Mouse (Mus musculus): ENCODE results near the gene Zc3h8.

Gene Zc3h8

DNA sequence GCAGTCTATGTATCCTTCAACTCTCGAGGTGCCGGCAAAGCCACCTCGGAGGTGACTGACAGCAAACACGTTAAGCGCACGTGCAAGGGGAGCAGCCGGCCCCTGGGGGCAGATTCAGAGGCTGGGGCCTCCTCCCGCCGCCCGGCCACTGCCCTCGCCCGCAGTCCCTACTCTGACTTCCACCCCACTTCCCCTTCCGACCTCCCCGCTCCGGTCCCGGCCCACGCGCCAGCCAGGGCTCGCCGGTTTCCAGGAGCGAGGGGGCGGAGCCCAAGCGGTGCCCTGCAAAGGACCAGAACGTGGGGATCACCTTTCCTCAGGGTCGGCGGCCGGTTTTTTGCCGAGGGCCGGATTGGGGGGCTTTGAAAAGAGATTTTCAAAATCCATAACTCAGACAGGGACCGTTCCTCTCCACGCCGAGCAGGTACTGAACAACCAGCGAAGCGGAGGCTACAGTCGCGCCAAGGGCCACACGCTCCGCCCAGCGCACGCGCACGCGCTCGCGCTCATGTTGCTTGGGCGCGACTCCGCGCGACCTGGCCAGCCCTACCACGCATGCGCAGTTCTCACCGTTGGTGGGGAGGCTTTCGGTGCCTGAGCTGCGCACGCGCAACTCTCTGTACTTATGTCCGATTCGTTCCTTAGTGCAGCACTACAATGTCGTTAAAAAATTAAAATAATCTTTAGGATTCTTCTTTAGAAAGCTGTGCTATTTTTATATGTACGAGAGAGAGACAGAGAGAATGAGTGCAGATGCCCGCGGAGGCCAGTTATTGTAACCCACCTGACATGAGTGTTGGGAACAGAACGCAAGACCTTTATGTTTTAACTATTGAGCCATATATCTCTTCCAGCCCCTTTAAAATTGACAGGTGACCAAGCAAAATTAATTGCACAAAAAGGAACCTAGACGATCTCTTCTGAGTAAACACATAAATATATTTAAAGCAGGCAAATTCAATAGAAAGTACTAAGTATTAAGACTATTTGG is at the start of gene Zc3h8:
Gene Zc3h8, minus strand, starts transcription at position 540 of the 991 bp plus-strand sequence.
- peak; percentile 97 for DNase-seq

- DNase-seq = peak; percentile 26
Measured at GRCm38 (mm10) chr2:128984746-128985145, 40.9 kb upstream of the Zc3h8 start.

- no peak for DNase-seq
Measured at GRCm38 (mm10) chr2:128975572-128975971, 31.7 kb upstream of the Zc3h8 start.

GRCm38 (mm10) chr2:128972301-128972700 is 28.4 kb upstream of the Zc3h8 start:
- DNase-seq = no peak

- DNase-seq = no peak
Measured at GRCm38 (mm10) chr2:128968475-128969083, 24.7 kb upstream of the Zc3h8 start.

GRCm38 (mm10) chr2:128967661-128968441 is 24.0 kb upstream of the Zc3h8 start, which contains the start of gene Gm10762:
Gm10762 (minus strand) TSS chr2:128967725.
- peak; percentile 84 for DNase-seq

GRCm38 (mm10) chr2:128966641-128967580 is 23.0 kb upstream of the Zc3h8 start, which contains the start of gene Zc3h6:
Zc3h6 (plus strand) TSS chr2:128967402.
- peak; percentile 99 for DNase-seq

GRCm38 (mm10) chr2:128966236-128966635 is 22.4 kb upstream of the Zc3h8 start:
- no peak for DNase-seq

DNA sequence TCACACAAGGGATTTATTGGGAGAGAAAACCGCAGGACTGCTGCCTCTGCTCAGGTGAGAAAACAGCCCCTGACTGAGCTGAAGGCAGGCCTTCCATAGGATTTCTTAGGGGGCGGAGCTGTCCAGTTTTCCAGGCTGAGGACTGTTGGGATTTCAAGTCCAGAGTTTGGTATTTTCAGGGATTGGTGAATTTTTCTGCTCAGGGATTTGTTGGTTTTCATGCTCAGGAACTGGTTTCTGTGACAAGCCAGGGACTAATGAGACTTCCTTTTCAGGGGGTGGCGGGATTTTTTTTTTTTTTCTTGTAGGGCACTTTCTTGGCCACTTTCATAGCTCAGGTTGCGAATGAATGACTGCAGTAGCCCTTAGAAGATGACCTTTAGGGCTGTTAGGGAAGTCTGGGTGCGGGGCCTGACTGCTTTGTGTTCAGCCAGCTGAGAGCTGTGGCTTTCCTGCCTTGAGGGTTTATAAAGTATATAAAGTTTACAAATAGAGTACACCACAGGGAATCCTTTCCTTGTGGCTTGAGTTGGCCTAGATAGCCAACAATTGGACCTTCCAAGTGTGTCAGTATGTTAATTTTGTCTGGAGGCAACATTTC is 21.7 kb upstream of the Zc3h8 start:
- DNase-seq = no peak

- no peak for DNase-seq
Measured at GRCm38 (mm10) chr2:128954186-128954585, 10.3 kb upstream of the Zc3h8 start.

DNA sequence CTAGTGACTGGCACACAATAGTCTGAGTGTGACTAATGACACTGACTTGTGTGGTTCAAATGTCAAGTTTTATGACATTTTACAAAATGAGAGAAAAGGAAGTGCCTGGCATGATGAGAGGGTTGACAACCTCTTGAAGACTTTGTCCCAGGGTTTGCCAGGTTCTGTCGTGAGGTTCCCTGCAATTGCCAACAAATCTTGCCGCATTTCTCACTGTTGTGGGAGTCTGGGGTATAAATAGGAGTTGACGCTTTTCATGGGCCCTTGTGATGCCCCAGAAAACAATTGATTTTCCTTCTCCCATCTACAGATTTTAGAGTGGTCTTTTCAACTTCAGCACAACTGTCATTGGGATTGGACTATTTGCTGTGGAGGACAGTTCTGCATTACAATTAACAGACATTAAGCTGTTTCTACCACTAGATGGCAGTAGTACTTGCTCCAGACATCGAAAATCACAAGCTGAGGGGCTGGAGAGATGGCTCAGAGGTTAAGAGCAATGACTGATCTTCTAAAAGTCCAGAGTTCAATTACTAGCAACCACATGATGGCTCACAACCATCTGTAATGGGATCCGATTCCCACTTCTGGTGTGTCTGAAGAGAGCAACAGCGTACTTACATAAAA is 4.2 kb upstream of the Zc3h8 start:
- DNase-seq = no peak

GRCm38 (mm10) chr2:128936256-128936655 is 7.6 kb downstream of the Zc3h8 start:
- no peak for DNase-seq

GRCm38 (mm10) chr2:128930704-128931103 is 13.2 kb downstream of the Zc3h8 start:
- no peak for DNase-seq

DNA sequence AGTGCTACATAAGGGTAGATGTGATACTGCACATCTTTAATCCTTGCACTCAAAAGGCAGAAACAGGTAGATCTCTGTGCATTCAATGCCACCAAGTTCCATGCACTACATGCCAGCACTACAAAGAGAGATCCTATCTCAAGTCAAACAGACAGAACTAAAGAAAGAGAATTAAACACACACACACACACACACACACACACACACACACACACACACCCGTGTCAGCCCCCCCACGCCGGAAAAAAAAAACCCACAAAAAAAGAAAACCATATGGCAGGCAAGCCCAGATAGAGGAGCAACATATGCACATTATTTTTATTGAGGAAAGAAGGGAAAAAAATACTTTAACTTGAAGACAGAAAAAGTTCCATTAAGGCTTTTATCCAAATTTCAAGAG is 15.4 kb downstream of the Zc3h8 start:
- DNase-seq = no peak

DNA sequence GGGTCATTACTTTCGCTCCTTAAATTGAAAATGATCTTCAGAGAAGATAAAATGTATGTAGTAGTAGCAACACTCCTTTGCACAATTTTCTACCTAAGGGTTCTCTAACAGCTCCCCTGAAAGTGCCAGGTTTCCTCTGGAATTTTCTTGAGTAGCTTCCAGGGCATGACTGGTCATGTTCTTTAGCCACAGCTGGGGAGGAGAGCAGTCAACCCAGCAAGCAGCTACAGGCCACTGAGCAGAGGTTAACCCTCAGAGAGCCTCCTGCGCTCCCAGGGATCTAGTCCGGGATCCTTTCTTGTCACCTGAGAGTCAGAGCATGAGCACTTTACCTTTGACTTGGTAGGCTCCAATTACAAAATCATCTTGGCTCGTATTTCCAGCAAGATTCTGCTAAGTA is 19.1 kb downstream of the Zc3h8 start:
- no peak for DNase-seq

- no peak for DNase-seq
Measured at GRCm38 (mm10) chr2:128916528-128916927, 27.3 kb downstream of the Zc3h8 start.

GRCm38 (mm10) chr2:128914978-128915377 is 28.9 kb downstream of the Zc3h8 start:
- DNase-seq = no peak

DNA sequence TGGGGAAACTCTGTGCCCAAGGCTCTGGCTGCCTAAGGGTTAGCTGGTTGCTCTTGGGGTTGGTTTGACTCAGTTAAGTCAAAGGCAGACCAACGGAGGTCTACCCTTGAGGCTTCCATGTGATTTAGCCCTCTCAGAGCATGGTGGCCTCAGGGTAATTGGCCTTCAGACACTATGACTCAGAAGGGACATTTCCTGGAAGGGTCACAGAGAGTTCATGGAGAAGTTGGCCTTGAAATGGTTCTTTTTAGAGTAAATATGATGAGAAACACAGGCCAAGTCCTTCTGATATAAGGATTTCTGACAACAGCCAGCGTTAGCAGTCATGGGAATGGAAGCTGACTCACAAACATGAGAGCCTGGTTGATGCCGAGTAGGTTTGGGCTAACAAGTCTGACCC is 40.2 kb downstream of the Zc3h8 start:
- DNase-seq = no peak

GRCm38 (mm10) chr2:128902843-128903242 is 41.0 kb downstream of the Zc3h8 start:
- no peak for DNase-seq

DNA sequence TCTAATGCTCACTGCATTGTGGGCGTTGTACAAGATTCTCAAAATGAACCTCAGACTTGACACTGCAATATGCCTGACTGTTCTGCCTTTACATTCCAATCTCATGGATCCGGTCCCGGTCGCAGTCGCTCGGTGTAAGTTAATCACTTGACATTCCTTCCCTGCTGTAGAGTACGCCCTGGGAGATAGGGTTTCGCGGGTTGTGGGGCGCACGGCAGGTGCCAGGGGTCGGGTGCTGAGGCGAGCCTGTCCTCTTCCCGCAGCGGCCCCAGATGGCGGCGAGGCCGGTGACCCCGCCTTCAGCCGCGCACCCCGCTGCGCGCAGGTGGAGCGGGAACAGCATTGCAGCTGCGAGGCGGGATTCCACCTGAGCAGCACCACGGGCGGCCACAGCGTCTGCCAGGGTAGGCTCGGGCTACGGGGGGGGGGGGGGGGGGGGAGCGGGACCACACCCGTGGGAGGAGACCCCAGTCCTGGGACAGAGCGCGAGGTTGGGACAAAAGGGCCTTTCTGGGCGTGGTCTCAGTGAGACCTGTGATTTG is 51.6 kb downstream of the Zc3h8 start:
- DNase-seq = peak; percentile 62

Data from cerebellum, adult 11-12 months (tissue).